Mouse (Mus musculus) regulatory T cell (primary cell): ENCODE measurements around the gene Gsg1l.

Experiments used
- in situ Hi-C: fragments of 300-600 bp; cut with MboI, MseI; formaldehyde crosslinking; loops from one replicate; pipeline ENCODE4 v1.15.1; 2025; ENCODE audit warnings: high pct_unique_total_duplicates

Gsg1l gene

DNA sequence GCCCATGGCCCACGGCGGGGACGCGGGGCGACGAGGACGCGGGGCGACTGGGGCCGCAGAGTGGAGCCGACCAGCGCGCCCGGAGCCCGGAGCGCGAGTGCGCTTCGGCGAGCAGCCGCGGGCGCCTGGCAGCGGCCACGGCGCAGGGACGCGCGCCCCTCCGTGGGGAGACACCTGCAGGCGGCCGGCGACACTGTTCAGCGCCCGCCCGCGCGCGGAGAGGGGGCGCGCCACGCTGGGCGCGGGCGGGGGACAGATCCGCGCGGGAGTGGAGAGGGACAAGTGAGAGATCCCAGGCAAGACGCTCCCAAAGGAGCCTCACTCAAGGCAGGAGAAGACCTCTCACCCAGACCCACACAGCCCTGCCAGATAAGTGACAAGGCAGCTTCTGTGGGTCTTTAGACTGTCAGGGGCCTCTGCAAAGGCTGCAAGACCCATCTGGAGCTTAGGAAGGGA lies at the start of gene Gsg1l:
TSS of gene Gsg1l (minus strand) at position 126 of the 456 bp plus-strand sequence.
- in situ Hi-C loops, result loop anchor here (10.0 kb wide), 1 partner anchor 328 kb away; no protein-coding TSS in a partner anchor

DNA sequence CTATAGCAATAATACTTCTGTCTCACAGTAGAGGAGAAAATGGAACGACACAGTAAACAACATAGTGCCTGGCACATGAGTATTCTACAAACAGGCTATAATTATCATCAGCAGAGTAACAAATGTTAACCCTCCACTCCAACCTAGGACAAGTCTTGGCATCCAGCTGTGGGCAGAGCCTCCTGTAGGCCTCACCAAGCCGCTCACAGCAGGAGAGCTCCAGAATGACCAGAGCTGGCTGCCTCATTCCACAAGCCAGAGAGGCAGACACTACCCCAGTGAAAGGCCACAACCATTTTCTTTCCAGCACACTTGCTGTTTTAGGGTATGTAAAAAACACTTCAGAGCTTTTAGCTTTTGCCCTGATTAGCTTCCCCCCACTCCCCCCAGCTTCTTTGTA lies 45.5 kb upstream of the Gsg1l start:
- in situ Hi-C loops, result no loop called here

DNA sequence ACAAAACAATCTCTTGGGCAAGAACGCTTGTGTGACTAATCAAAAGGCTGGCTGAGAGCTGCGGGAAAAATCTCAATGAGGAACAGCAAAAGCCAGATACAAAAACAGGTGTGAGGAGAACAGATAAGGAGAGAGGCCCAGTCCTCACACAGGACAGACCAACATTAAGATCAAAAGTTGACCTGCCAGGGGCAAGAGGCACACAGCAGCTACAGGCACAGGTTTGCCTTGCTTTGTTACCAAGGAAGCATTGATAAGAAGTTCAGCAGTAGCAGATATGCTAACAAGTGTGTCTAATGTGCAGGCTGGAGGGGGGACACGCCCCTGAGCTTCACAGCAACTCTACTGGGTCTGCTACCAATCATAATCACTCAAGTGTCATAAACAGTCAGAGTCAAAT lies 44.3 kb upstream of the Gsg1l start:
- in situ Hi-C loops, result no loop called here

DNA sequence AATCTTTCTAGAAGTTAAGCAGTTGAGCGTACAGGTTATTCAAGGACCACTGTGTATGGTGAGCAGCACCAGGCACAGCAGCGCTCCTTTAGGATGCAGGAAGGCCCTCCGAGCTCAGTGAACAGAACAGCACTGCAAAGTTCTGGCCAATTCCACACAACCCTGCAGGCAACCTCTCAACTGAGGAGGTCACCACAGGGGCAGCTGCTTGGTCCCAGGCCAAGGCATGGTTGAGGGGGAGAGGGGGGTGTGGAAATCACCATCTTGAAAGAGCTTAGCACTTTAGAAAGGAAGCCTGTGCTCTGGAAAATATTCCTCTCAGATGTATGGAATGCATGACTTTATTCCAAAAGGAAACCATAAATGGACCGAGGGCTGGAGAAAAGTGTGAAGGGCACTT lies 39.3 kb upstream of the Gsg1l start:
- in situ Hi-C loops, result no loop called here

DNA sequence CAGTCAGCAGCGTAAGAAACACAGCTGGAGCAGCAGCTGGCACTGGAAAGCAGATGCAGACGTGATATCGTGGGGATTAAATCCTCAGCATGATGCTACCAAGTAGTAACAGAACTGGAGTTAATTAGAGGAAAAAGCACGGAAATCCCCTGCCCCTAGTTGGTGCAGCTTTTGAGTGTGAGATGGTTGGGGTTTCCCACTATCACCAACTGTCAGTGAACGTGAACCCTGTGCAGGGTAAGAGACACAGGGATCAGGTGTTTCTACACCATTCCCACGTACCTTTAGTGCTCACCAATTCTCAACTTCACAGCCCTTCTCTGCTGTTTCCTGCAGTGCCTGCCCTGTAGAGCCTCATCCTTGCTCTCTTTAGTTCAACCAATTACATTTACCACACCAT lies 37.6 kb upstream of the Gsg1l start:
- in situ Hi-C loops, result no loop called here

DNA sequence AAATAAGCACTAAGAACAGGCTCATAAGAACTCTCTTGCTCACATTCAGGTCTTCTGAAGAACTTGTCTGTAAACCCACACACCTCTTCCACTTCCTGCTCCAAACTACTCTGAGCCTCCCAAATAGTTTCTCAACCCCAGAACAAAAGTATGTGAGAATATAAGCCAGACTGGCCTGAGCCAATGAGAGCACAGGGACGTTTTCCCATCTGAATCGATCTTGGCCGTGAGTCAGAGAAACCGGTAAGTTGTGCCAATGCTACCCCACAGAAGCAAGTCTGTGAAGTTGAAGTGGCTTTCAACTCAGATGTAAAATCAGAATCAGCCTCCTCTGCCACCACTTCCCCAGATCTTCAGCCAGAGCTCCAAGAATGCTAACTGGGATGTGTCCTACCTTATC lies 31.1 kb upstream of the Gsg1l start:
- in situ Hi-C loops, result no loop called here

DNA sequence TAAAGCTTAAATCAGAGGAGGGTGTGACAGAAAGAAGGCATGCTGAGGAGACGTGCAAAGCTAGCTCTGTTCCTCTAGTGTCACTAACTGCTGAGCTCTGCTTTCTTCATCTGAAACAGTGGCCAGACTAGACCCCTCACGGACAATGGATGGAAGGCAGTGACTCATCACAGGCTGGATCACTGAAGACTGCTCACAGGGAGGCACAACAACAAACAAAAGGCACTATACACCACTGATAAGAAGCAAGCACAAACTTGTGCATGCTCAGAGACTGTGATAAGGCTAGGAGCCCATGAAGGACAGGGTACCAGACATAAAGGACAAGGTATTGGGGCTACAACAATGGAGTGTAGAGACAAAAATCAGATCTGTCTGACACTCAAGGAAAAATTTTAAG lies 29.0 kb upstream of the Gsg1l start:
- in situ Hi-C loops, result no loop called here

DNA sequence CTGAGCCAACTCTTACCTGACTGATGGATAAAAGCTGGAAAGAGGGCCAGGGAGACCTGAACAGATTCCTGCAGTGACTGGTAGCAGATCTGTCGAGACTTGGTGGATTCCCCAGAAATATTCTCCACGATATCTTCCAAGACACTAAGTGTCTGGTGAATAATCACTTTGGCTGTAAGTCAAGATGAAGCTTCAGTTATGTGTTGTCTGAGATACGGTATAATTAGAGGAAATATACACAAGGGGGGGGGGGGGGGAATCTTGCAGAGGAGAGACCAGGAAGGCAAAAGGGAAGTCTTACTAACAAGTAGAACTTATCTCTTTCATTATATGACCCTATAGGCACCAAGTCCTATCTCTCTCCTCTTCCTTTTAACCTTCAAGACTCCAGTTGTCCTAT lies 27.7 kb upstream of the Gsg1l start:
- in situ Hi-C loops, result no loop called here

DNA sequence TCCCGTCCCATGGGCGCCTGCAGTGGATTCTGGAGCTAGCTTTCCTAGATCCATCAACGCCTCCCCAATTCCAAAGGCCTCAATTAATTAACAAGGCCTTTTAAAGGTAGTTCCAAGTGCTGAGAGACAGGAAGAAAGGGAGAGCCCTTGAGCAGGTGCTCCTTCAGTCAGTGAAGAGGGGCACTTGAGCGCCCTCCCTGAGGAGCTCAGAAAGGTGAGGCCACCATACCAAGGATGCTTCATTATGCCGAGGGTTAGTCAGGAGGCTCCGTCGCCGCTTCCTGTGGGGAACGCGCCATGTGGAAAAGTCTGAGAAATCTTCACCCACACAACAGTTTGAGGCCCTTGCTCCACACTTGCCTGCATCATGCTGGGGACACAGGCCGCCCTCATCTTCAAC lies 18.2 kb upstream of the Gsg1l start:
- in situ Hi-C loops, result no loop called here

DNA sequence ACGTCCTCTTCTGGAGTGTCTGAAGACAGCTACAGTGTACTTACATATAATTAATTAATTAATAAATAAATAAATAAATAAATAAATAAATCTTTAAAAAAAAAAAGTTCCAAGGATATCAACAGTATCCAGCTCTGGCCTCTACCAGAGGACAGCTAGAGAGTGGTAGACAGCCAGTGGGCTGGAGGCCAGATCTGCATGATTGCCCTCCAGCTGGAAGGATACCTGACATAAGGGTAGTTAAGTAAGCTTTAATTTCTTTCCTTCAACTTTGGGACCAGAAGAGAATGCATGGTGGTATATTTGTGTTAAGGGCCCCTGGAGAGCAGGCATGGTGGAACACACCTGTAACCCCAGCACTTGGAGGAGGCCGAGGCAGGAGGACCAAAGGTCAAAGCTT lies 17.6 kb upstream of the Gsg1l start:
- in situ Hi-C loops, result no loop called here

DNA sequence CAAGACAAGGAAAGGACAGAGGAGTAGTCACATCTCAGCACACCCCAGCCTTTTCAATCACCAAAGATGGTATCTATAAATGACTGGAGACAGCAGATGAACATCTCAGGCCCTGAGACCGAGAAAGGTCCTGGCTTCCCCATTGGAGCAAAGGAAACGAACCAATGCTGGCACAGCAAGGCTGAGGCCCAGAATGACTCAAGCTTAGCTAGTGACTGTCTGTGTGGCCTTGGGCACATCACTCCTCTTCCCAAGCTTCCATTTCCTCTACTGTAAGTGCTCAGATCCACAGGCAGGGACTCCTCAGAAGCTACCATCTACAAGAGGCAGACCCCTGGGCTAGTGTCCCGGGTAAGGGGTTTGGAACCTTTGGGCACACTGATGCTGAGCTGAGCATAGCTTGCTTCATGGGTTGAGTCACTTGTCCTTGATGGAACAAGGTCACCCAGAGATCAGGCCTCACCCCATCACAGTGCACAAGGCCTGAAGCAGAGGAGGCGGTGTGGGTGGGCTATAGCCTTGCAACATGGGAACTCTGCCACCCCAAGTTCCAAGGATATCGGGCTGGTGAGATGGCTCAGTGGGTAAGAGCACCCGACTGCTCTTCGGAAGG lies 17.1 kb upstream of the Gsg1l start:
- in situ Hi-C loops, result no loop called here

DNA sequence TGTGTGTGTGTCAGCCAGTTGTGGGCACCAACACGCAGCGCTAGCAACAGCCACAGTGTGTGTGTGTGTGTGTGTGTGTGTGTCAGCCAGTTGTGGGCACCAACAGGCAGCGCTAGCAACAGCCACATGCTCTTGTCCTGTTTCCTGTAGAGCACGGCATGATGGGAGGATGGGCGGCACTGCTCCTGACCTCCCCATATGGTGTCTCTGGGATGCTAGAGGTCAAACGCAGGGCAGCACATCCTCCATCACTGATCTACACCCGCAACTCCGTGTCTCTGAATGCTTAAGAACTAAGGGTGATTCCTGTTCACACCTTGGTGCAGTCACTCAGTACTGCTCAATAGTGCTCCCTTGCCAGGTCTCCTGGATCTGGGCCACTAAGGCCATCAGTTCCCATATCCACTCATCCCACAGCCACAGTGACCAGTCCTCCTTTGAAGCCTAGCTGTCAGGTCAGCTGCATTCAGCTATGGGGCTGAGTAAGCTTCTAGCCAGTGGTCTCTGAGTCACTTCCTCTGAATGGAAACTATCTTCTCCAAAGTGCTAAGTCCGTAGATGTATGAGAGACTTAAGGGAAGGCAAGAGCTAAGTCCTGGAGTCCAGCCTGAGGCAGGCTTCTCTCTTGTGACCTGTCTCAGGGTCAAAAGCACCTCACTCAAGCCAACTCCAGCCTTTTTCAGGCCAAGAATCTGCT lies 15.2 kb upstream of the Gsg1l start:
- in situ Hi-C loops, result no loop called here

DNA sequence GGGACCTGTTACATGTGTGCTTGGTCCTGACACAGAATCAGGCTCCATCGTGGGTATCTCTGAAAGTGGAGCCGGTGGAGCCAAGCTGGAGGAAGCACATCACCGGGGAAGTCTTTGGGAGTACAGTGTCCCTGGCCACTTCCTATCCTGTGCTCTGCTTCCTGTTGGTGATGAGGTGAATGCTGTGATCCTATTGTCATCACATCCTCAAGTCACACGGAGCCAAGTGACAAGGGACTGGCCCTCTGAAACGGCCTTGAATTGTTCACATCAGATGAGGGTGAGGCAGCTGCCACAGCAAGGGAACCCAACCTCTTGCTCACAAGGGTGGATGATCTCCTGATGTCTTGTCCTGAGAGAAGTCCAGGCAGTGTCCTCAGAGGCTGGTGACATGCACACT lies 14.4 kb upstream of the Gsg1l start:
- in situ Hi-C loops, result no loop called here

DNA sequence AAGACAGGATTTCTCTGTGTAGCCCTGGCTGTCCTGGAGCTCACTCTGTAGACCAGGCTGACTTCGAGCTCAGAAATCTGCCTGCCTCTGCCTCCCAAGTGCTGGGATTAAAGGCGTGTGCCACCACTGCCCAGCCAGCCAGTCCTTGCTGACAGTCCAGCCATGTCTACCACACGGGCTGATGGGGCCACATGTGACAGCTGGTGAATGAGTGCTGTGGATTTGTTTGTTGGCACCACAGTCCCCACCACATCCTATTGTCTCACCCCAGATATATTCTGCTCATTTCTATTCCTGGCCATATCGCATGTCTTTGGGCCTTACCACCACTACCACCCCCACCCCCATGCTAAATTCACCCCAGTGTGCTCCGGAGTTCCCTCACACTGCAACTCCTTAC lies 12.5 kb upstream of the Gsg1l start:
- in situ Hi-C loops, result no loop called here

DNA sequence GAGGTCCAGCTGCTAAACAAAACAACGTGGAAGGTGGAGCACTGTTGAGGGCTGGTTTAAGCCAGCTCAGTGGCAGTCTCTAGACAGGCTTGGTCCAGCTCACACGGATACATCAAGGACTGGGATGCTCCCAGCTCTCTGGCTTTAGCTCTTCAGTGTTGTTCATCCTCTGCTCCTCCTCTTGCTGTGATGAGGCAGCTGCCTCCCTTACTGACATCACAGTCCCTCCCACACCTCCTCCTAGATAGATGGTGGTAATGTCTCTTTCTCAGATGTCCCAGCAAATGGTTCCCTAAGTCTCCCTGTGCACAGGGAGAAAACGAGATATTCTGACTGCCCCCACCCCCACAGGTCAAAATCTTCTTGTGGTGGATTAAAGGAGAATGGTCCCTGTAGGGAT lies 11.0 kb upstream of the Gsg1l start:
- in situ Hi-C loops, result no loop called here

DNA sequence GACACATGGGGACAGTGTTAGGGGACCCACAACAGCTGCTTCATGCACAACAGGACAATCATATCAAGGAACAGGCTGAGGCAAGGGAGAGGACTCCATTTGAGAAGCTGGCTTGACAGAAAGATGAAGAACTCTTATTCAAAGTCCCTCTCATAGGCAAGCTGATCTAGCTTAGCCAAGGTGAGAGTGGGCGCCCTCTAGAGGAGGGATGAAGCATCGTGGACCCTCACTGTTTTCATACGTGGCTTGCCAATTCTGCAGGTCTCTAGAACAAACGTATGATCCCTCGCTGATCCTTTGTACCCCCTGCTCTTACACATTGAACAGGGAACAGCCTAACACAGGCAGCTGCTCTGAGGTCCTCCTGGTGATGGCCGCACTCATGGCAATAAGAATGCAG lies 7.6 kb upstream of the Gsg1l start:
- in situ Hi-C loops, result loop anchor here (10.0 kb wide), 1 partner anchor 335 kb away; no protein-coding TSS in a partner anchor

DNA sequence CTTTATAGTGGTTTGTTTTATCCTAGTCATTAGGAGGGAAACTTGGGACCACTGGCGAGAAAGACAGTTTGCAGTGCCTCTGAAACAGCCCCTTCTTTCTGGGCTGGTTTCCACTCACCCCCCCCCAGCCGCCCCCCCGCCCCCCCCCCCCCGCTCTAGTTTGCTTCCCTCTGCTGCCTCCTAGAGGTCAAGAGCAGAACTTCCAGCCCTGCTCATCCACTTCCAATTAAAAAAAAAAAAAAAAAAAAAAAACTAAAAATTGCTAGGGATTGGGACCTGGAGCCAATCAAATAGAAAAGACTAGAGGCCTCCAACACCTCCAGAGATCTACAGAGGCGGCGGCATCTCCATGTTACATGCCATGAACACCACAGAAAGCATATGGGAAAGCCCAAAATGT lies 5.9 kb upstream of the Gsg1l start:
- in situ Hi-C loops, result loop anchor here (10.0 kb wide), 1 partner anchor 333 kb away; no protein-coding TSS in a partner anchor

DNA sequence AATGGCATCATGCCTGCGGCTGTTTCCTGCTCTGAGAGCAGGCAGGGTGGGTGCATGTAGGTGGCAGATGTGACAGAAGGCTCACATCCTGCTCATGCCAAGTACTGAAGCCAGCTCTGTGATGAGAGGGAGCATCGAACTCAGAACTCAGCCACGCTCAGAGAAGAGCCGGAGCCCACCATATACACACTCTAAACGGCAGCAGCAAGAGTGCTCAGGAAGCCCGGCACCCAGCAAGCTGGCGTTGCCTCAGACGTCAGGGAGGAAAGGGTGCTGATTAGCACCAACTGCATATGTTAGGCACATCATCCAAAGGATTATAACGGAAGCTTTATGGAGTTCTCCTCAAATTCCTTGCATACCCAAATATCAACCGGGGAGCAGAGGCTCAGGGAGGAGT lies 5.4 kb upstream of the Gsg1l start:
- in situ Hi-C loops, result loop anchor here (10.0 kb wide), 1 partner anchor 333 kb away; no protein-coding TSS in a partner anchor

DNA sequence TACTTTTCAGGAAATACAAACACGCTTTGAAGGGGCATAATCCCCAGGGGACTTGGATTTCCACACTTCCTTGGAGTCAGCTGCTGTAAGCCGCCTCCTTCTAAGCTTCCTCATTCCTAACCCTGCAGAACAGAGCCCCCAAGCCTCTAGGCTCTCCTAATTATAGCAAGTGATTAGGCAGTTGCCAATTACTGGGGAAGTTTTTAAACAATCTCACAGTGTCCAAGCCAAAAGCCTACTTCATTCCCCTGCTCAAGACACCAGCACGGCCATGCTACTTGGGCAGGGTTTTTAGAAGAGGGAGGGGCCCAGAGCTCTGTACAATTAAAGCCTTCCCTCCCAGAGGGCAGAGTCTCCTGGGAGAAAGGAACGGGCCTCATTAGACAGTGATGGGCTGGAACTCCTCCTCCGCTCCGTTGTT lies 4.1 kb upstream of the Gsg1l start:
- in situ Hi-C loops, result loop anchor here (10.0 kb wide), 1 partner anchor 332 kb away; no protein-coding TSS in a partner anchor

DNA sequence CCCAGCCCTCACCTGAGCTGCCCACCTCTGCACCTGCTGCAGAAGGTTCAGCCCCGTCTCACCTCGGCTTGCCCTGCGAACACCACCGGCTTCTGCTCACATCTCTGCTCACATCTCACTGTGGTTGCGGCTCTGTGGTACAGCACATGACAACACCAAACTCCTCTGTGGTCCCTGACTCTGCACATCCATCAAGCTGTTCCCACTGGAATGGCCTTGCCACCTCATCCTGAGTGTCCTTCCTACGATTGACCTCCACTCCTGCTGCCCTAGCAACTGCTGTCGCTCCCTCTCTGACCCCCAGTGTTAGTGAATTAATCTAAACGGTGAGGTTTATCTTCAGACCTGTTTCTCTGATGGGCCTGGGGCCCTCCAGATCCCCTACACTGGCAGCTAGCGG lies 2.9 kb upstream of the Gsg1l start:
- in situ Hi-C loops, result loop anchor here (10.0 kb wide), 1 partner anchor 330 kb away; no protein-coding TSS in a partner anchor

DNA sequence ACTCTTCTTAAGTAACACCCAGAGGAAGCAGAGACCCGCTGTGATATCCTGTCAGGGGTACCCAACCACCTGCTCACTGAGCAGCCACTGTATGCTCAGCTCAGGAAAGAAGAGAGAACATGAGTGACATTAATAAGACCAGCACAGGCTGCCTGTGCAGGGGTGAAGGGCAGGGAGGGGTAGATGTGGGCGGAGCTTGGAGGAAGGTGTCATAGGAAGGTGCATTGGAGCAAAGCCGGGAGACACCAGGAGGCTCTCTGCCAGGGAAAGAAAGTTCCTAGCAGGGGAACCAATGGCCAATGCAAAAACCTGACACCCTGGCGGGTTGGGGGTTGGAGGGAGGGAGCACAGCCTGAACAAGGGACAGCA lies 1.8 kb upstream of the Gsg1l start:
- in situ Hi-C loops, result loop anchor here (10.0 kb wide), 1 partner anchor 329 kb away; no protein-coding TSS in a partner anchor

DNA sequence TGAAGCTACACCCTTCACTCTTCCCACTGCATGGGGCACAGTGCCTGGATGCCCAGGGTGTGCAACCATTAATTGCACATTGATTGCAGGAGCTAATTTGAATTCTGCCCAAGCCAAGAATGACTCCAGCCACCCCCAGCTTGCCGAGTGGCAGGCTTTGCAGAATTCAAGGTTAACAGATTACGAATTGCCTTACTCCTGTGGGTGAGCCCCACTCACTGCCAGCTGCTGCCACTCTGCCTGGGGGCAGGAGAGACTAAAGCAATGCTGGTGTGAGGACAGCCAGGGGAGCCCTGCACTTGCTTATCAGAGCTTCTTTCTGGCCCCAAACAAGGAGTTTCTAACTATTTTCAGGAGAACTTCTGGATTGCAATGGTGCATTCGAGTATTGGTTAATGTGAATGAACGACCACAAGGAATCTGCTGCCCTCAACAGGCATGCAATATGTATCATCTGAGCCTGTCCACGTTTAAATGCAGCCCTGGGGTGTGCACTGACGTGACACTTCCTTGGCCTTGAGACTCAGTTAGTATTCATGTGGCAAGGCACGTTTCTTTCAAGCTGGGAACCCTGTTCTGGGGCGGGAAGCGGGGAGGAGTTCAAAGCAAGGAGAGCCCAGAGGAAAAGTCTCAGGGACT lies 1.2 kb upstream of the Gsg1l start:
- in situ Hi-C loops, result loop anchor here (10.0 kb wide), 1 partner anchor 329 kb away; no protein-coding TSS in a partner anchor
